Mouse (Mus musculus) heart, adult 2 months (tissue): ENCODE measurements at regions not wholly inside any gene's neighbourhood (a gene's known extent, or its start where the extent isn't known, plus 50 kb on each side); places are given as distances from the start of the nearest gene placed in this dataset.

Source experiments
- CTCF ChIP-seq: fragments of 200-600 bp; IDR thresholded peaks from 2 replicates; pipeline ENCODE4 v1.8.1; 2022; ENCODE audit warnings: antibody characterized with exemption, mild to moderate bottlenecking, moderate library complexity
- EP300 ChIP-seq: fragments of 200-500 bp; IDR thresholded peaks from 2 replicates; pipeline ENCODE4 v1.6.1; 2011; ENCODE audit warnings: low read depth, low read length, control low read depth; ENCODE audit not compliant: insufficient read depth
- POLR2A ChIP-seq: fragments of 200-500 bp; IDR thresholded peaks from 2 replicates; pipeline ENCODE4 v1.6.1; 2011; ENCODE audit warnings: mild to moderate bottlenecking, low read depth, low read length, control low read depth; ENCODE audit not compliant: insufficient read depth

GRCm38 (mm10) chr4:84203680-84204079 is 471.4 kb downstream of the Bnc2 start:
- TF ChIP-seq CTCF: no peak
- TF ChIP-seq POLR2A: no peak
- TF ChIP-seq EP300: 0 out of 2 replicates have a peak, but pooled peaks have one; percentile 15
